Mouse (Mus musculus): Measurements from ENCODE around the gene Elane.

The Elane gene

DNA sequence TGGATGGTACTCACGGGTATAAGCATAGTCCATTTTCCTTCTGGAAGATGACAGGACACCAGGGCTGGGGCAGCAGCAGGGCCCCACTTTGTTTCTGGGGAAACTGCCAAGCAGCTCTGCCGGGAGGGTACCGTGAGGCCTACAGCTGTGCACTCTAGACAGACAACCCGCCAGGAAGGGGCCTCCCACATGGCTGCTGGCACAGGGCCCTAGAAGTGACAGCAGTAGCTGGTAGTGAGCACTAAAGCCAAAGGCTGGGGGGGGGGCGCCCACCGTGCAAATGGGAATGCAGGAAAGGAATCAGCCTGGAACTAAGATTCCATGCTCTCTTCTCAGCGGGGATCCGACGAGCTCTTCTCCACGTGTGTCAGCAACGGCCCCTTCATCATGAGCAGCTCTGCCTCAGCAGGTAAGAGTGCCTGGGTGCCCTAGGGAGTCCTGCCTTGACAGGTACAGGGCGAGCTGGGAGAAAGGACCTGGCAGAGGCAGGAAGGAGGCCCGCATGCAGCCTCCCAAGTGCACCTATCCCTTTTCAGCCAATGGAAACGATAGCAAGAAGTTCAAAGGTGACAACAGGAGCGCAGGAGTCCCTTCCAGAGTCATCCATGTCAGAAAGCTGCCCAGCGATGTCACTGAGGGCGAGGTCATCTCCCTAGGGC, 27.5 kb upstream of the Elane start:
- DNase-seq (ENCODE audit: low spot score in 2 of 2), result peak in 1 of 2 experiments; percentile 38

DNA sequence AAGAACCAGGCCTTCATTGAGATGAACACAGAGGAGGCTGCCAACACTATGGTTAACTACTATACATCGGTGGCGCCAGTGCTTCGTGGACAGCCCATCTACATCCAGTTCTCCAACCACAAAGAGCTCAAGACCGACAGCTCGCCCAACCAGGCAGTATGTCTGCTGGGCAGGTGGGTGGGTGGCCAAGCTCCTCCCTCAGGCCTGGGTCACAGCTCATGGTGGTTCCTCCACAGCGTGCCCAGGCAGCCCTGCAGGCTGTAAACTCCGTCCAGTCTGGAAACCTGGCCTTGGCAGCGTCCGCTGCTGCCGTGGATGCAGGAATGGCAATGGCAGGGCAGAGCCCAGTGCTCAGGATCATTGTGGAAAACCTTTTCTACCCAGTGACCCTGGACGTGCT, 26.9 kb upstream of the Elane start:
- no peak for DNase-seq (ENCODE audit: low spot score in 2 of 2)

DNA sequence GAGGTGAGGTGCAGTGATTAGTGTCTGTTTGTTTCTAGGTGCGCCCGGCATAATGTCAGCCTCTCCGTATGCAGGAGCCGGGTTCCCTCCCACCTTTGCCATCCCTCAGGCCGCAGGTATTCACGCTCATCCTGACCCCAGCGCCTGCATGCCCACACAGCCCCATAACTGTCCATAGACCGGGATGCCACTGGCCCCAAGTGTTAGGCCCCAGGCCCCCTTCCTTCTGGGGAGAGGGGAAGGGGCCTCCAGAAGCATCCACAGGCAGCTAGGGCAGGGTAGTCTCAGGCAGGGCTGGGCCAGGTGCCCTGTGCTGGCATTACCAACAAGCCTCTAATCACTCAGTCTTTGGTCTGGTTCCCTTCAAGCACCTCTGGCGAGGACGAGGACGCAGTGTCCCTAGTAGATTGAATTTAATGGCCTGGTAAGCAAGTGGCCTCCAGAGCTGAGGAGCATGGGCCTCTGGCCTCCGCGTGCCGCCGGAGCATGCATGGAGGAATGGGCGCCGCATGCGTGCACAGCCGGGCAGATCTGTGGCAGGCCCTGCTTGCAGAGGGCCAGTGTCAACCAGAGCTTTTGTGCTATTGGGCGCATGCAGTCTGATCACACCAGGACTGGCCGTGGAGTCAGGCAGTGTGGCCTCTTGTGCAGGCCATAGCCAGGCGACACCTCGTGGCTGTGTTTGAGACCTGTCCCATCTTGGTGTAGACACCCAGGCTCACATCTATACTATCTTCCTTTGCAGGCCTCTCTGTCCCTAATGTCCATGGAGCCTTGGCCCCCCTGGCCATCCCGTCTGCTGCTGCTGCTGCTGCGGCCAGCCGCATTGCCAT, 25.8 kb upstream of the Elane start:
- no peak for DNase-seq (ENCODE audit: low spot score in 2 of 2)

DNA sequence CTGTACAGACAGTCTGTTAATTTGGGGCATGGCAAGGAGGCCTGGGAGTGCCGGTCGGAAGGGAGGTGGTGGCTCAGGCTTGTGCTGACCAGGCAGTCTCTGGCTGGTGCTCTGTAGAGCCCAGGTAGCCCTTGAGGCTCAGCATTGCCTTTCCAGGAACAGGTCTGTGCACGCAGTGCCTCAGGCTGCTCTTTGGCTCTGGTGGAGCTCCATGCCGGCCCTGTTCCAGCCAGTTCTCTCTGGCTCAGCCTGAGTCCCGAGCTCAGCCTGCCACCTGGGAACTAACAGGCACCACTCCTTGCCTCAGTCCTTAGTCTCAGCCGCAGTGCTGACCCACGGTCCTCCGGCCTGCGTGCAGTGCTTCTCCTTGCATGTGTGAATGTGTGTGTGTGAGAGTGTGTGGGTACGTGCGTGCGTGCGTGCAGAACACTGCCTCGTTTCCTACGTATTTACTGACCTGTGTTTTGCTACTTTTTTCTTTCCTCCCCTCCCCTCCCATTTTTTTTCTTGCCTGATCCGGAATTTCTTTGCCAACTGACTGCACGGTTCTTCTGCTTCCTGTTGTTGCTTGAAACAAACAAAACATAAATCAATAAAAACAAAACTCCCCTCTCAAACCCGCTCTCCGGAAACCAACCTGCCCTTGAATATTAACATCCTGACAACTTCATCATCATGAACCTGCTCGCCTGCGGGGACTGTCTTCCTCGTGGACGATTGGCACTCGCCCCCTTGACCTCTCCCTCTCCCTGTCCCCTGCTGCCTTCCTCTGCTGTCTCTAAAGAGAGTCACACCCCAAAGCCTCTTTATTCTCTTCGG, 24.6 kb upstream of the Elane start:
- DNase-seq (ENCODE audit: low spot score in 2 of 2), result peak in 1 of 2 experiments; percentile 52

DNA sequence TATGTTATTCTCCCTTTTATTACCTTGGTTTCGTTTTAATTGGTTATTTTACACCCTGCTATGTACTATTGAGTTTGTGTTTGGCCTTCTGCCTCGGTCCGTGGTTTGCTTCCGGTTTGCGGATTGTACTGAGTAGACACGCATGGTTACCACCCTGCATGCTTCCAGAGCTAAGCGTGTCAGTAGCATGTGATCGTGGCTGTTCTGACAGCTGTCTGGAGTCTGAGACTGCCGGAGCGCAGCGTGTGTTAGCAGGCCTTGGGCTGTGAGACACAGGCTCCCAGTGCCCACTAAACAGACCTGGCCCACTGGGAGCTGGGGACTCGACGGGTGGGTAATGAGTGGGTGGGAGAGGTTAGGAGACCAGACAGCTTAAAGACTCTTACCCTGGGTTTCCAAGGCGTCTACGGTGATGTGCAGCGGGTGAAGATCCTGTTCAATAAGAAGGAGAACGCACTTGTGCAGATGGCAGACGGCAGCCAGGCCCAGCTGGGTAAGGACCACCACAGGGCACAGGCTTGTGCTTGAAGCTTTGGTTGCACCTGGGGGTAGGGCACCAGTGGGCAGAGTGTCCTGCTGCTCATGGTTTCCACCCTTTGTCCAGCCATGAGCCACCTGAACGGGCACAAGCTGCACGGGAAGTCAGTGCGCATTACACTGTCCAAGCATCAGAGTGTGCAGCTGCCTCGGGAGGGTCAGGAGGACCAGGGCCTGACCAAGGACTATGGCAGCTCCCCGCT, 23.8 kb upstream of the Elane start:
- no peak for DNase-seq (ENCODE audit: low spot score in 2 of 2)

DNA sequence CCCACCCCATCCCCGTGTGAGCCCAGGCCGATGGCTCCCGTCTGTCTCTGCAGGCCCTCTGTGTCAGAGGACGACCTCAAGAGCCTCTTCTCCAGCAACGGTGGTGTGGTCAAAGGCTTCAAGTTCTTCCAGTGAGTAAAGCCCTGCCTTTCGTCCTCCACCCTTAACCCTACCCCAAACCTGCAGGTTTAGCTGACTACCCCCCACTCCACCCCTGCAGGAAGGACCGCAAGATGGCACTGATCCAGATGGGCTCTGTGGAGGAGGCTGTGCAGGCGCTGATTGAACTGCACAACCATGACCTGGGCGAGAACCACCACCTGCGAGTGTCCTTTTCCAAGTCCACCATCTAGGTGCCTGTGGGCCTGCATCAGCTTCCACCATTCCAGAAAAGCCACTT, 23.1 kb upstream of the Elane start:
- no peak for DNase-seq (ENCODE audit: low spot score in 2 of 2)

DNA sequence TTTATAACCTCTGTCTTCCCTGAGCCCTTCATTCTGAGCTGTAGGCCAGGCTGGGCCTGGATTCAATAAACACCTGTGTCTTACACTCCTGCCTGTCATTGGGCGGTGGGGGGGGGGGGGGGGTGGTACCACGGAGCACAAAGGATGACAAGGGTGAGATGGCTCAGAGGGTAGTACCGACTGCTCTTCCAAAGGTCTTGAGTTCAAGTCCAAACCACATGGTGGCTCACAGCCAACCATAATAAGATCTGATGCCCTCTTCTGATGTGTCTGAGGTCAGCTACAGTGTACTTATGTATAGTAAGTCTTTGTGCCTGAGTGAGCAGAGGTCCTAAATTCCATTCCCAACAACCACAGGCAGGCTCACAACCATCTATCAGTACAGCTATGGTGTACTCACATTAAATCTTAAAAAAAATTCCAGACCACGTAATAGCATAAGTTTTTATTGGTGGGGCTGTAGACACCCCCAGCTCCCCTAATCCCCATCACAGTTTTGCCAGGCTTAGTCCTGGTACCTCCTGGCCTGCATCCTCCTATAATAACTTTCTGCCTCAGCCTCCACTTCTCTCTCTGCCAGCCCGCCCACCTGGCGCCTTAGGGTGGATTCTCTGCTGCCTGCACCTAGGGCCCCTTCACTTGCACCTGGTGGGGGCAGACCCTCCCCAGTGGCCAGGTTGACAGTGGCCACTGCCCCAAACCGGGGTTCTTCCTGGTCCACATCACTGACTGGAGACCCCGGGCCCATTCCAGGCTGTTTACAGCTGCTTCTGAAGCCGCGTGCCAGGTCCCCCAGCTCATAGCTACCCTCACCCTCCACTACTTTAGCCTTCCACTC, 21.5 kb upstream of the Elane start:
- DNase-seq (ENCODE audit: low spot score in 2 of 2), result no peak

DNA sequence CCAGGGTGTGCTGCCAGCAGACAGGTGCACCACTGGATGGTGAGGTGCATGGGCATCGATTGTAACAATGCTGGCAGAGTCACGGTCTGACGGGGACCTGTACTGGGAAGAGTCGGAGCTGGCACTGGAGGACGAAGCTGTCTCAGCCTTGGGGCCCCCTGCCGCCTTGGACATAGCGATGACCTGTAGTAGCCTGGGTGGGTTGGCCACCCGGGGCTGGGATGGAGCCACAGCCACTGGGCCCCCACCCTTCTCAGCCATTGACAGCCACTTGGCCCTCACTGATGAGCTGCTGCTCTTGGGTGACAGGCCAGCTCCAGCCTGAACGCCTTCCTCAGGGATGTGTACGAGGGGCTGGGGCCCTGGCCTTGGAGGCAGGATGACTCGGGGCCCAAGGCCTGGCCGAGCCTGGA, 20.9 kb upstream of the Elane start:
- no peak for DNase-seq (ENCODE audit: low spot score in 2 of 2)

DNA sequence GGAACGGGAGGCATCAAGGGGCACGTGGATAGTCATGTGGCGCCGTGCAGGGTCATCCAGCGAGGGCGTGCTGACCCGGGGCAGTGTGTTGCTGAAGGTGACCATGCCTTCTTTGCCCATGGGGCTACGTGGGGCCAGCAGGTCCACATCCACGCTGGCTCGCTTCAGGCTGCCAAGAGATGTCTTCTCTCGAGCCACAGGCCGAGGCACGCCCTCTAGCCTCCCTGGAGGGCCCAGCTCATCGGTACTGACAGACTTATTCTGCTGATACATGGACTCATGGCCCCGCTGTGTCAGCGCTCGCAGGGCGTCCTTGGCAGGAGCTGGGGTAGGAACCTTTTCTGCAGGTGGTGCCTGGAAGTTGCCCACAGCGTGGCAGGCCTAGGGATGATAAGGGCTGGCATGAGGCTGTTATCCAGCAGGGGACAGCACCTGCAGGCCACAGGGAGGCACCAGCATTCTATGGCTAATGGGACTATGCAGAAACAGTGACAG, 20.2 kb upstream of the Elane start:
- DNase-seq (ENCODE audit: low spot score in 2 of 2), result no peak

DNA sequence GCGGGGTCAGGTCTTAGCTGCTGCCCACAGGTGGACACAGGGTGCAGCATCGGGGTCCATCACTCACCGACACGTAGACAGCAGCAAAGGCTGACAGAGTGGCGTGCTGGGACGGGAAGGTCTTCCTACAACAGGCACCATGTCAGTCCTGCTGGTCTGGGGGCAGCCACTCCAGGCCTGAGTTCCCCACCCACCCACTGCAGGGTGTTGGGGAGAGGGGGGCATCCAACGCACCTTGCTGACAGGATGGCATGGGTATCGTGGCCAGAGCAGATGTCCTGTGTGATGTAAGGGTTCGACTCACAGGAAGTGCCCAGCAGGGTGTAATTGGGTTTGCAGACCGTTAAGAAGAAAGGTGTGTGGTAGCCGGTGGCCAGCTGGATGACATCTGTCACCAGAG, 19.4 kb upstream of the Elane start:
- no peak for DNase-seq (ENCODE audit: low spot score in 2 of 2)

DNA sequence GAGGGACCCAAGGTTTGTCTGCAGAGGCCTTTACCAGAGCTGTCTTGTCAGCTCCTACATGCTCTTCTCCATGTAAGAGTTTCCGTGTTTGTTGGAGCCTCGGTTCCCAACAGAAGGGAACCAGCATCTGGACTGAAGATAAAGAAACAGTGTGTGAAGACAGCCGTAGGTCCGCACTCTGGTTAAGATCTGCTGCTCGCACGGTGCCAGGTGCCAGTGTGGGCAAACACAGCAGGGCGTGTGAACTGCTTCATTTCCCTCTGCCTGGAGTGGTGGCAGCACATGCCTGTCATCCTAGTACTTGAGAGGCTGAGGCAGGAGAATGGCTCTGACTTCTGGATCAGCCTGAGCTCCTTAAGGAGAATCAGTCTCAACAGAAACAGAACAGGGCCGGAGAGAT, 14.2 kb upstream of the Elane start:
- no peak for DNase-seq (ENCODE audit: low spot score in 2 of 2)

DNA sequence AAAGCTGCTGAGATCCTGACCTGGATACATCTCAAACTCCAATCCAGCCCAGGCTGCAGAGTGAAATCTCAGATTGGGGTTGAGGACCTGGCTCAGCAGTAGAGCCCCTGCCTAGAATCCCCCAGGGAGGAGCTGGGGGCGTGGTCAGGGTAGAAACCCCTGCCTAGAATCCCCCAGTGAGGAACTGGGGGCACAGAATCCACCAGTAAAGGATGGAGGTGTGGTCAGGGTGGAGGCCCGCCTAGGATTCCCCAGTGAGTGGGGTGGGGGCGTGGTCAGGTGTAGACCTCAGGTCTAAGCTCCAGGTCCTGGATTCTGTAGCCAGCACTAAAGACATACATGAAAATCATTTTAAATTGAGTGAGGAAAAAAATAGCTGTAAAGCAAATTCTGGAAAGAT, 13.2 kb upstream of the Elane start:
- no peak for DNase-seq (ENCODE audit: low spot score in 2 of 2)

DNA sequence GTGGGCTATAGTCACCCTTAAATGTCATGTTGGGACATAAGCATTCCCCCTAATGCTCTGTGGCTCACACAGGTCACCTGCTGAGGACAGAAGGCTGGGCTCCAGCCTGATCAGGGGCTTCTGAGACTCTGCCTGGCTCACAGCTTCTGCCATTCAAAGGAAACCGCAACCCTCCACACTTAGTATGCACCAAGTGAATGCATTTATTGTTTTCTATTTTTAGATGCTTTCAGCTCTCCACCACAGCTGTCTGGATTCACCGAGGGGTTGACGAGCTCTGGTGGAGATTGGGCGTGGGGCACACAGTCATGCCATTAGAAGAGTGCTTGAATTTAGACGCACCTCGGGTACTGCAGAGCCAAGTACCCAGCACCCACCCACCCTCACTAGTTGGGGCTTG, 12.7 kb upstream of the Elane start:
- no peak for DNase-seq (ENCODE audit: low spot score in 2 of 2)

DNA sequence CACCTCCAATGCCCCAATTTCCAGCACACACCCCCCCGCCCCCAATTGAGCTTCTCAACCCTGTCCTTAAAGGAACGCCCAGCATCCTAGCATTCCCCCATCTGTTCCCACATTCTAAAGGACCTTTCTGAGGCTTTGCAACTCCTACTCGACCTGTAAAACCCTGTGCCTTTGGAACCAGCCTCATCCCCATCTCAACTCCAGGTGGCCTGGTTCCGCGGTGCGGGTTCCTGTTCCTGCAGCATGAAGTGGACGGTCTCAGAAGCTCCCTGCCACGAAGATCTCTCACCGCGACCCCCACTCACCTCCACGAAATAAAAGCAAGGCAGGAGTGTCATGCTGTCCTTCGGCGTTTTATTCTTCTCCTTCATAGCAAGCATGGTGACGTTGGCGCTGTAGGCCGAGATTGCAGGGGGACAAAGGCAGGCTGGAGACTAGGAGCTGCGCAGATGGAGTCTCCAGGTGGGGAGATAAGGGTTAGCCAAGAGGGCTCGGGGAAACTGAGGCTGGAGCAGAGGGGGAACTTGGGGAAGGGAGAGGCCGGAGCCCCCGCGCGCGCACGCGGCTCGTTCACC, 12.2 kb upstream of the Elane start:
- DNase-seq (ENCODE audit: low spot score in 2 of 2), result no peak

DNA sequence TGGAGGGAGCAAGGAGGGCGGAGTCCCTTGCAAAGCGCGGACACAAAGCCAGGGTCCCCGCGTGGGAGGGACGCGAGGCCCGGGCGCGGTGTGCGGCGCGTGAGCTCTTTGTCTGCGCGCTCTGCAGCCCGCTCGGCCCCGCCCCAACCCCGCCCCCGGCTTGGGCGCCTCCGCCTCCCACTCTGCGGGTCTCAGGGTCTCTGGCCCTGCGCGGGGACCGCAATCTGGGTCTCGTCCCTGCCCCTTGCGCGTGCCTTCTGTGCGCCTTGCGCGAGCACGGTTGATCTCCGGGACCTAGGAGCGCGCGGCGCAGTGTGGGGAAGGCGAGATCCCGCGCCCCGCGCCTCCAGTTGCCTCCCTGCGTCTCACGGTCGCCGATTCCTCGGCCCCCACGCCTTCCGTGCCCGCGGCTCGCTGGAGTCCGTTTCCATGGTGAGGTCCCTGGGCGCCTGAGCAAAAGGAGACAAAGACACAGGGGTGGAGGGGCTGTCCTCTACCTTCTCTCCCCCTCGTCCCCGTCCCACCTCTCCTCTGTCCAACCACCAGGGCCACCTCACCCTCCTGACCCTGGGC, 11.7 kb upstream of the Elane start, which contains the start of the genes Prtn3 and Plppr3:
Gene Prtn3 (plus strand): TSS at position 187 of the 573 bp plus-strand sequence.
Gene Plppr3 (minus strand): TSS at position 345 of the 573 bp plus-strand sequence.
- no peak for DNase-seq (ENCODE audit: low spot score in 2 of 2)

DNA sequence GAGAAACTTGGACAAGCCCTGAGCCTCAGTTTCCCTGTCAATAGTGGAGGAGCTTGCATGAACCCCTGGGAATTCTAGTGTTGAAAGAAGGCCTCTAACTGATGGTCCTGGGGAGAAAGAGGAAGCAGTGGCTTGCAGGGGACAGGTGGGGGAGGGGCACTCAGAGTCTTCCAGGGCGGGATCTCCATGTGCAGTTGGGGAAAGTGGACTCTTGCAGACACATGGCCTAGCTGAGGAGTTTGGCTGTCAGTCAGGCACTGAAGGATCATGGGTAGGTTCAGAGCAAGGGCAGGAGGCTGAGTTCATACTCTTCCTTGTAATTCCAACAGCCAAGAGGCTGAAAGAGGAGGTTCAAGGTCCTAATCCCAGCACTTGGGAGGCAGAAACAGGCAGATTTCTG, 8.9 kb upstream of the Elane start:
- DNase-seq (ENCODE audit: low spot score in 2 of 2), result no peak

DNA sequence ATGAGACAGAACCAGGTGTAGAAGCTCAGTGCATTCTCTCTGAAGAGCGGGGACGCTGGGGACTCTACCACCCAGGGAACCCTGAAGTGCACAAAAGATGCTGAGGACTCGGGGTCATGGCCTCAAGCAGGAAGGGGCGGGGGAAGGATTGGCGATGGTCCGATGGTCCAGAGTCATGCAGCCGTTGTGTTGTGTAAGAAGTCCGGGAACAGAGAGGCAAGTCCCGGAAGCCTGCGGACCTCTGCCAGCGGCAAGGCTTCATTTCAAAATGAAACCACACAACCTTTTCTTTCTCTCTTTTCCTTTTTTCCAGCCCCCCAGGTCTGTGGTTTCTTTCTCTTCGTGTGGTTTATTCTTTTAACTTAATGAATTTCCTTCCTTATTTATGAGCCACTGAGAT, 8.3 kb upstream of the Elane start:
- peak in 1 of 2 experiments; percentile 70 for DNase-seq (ENCODE audit: low spot score in 2 of 2)

DNA sequence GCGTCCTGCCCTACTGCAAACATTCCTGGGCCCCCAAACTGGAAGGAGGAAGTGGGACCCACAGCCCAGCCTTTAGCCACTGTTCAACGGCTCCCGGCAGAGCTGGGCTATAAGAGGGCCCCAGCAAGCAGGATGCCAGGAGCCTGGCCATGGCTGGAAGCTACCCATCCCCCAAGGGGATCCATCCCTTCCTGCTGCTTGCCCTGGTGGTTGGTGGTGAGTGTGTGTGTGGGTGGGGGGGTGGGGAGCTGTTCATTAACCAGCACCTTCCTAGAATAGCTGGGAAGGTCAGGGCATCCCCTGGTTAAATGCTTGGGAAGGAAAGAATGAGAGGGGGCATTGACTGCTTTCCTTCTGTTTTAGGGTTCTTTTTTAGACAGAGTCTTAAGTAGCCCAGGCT, 6.5 kb upstream of the Elane start:
- DNase-seq (ENCODE audit: low spot score in 2 of 2), result no peak

DNA sequence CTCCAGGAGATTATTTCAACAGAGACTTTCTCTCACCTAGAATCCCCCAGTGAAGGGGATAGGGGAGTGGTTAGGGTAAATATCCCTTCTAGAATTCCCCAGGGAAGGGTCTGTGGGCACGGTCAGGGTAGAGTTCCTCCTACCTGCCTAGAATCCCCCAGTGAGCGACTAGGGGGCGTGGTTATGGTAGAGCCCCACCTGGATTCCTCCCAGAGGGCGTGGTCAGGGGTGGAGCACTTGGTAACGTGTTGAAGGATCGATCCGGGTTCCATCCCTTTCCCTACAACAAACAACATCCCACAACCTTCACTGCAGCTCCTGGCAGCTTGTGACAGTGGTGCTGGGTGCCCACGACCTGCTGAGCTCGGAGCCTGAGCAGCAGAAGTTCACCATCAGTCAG, 5.3 kb upstream of the Elane start:
- DNase-seq (ENCODE audit: low spot score in 2 of 2), result no peak

DNA sequence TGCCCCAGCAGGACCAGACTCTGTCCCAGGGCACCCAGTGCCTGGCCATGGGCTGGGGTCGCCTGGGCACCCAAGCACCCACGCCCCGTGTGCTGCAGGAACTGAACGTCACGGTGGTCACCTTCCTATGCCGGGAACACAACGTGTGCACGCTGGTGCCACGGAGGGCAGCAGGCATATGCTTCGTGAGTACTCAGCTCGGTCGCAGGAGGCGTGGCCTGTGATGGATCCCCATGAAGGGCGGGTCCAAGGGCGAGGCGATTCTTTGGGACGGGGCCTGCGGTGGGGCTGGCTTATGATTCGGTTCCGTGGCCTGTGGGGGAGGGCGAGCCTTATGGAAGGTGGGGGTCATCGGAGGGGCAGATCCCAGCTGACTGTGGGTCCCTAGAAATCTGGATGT, 4.1 kb upstream of the Elane start:
- no peak for DNase-seq (ENCODE audit: low spot score in 2 of 2)
